Mouse (Mus musculus): ENCODE results near the gene Fam69b.

DNA sequence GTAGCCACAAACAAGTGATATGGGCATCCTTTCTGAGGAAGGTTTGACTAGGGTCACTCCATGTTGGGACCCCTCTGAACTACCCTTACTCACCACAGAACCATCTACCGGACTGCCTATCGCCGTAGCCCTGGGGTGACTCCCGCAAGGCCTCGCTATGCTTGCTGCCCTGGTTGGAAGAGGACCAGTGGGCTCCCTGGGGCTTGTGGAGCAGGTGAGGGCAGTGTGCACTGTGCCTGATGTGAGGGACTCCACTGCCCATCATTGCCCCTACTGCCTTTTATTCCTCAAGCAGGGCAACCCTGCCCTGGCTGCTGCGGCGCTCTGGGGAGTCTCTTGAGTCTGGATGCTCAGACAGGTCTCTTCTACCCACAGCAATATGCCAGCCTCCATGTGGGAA lies 38.0 kb upstream of the Fam69b start:
- TF ChIP-seq CTCF (IDR thresholded peaks at IDR 0.05; ENCODE audit: low read depth) (no peak), EP300 (IDR thresholded peaks at IDR 0.05; ENCODE audit: low read depth) (no peak)
